In genomic region chr2:98995456-98995855, GRCm38 (mm10) we compare ENCODE assay signal across 23 mouse cellular contexts.
DNase-seq lines count a peak whose midpoint lies in the region; ATAC-seq lines count a peak whose summit lies in the region.
"Had no signal": no experiment of that assay in that cellular context is flagged by ENCODE, and none has a peak within 500 bp of the region (broad histone marks: within the 10 kb centered on the region; RNA-seq: fewer than 3 reads in every experiment).

No protein-coding gene starts in this region.

- H3K36me3 ChIP-seq in forebrain, embryonic 13.5 days (ENCODE audit: poor library complexity, severe bottlenecking) = no peaks in the 10 kb centered on the region
- no peaks in the 10 kb centered on the region for H3K36me3 ChIP-seq in forebrain, embryonic 10.5 days (replicated peaks)
- H3K36me3 ChIP-seq: heart, embryonic 10.5 days; heart, embryonic 15.5 days had no signal

- no peak for DNase-seq in forebrain, embryonic 10.5 days (ENCODE audit: extremely low spot score, low spot score)
- peak; percentile 16 to 22 for DNase-seq in layer of hippocampus, postnatal 10 days (ENCODE audit: low spot score in 2 of 2)
- no peak for DNase-seq in layer of hippocampus, adult 8-10 months (ENCODE audit: low spot score in 2 of 2)
- peak; percentile 49 for DNase-seq in retina, postnatal 1 day
- DNase-seq in retina, embryonic 14.5 days (ENCODE audit: low spot score) = no peak
- no peak for DNase-seq in lung, postnatal 14 days
- DNase-seq: adrenal gland, postnatal 25 days; cerebellum, adult 9-10 months; gastrocnemius, postnatal 14 days; kidney, adult 8-10 months; kidney, postnatal 4 days; liver; lung, adult 2 months; lung, postnatal 10 days; midbrain, embryonic 14.5 days; right cerebral cortex, postnatal 14 days had no signal

- H3K4me3 ChIP-seq in forebrain, embryonic 13.5 days = no peak overlapping the region
- H3K4me3 ChIP-seq in forebrain, embryonic 10.5 days = no peak overlapping the region
- H3K4me3 ChIP-seq: erythroblast, embryonic 14.5 days; heart, embryonic 10.5 days; heart, embryonic 15.5 days had no signal

- H3K9me3 ChIP-seq in forebrain, embryonic 13.5 days (replicated peaks) = no peaks in the 10 kb centered on the region
- no peaks in the 10 kb centered on the region for H3K9me3 ChIP-seq in forebrain, embryonic 10.5 days
- H3K9me3 ChIP-seq: heart, embryonic 10.5 days; heart, embryonic 15.5 days had no signal

- no peak overlapping the region for H3K4me2 ChIP-seq in forebrain, embryonic 13.5 days
- H3K4me2 ChIP-seq: heart, embryonic 15.5 days had no signal

- no peak overlapping the region for H3K27ac ChIP-seq in forebrain, embryonic 13.5 days
- H3K27ac ChIP-seq in forebrain, embryonic 10.5 days = no peak overlapping the region
- H3K27ac ChIP-seq: heart, embryonic 10.5 days; heart, embryonic 15.5 days; kidney, postnatal 0 days; liver, embryonic 14.5 days had no signal

- no peak overlapping the region for H3K9ac ChIP-seq in forebrain, embryonic 13.5 days
- H3K9ac ChIP-seq: heart, embryonic 15.5 days; liver, embryonic 14.5 days had no signal

- H3K27me3 ChIP-seq in forebrain, embryonic 13.5 days = no peaks in the 10 kb centered on the region
- H3K27me3 ChIP-seq in forebrain, embryonic 10.5 days (ENCODE audit: poor library complexity, severe bottlenecking) = no peaks in the 10 kb centered on the region
- H3K27me3 ChIP-seq: heart, embryonic 15.5 days had no signal

- no peaks in the 10 kb centered on the region for H3K4me1 ChIP-seq in forebrain, embryonic 13.5 days
- H3K4me1 ChIP-seq in forebrain, embryonic 10.5 days = no peaks in the 10 kb centered on the region
- H3K4me1 ChIP-seq: heart, embryonic 10.5 days; heart, embryonic 15.5 days had no signal

- WGBS in forebrain, embryonic 13.5 days = 71% methylated on average over 1 of the region's 1 CpGs
- WGBS in forebrain, embryonic 10.5 days = 69% methylated on average over 1 of the region's 1 CpGs

- ATAC-seq in forebrain, embryonic 13.5 days = peak; percentile 53; the same call in 1 of the 2 replicates
- ATAC-seq: intestine, embryonic 16.5 days had no signal

Comparison
In these comparisons a context has a peak if more than half of its experiments do, and no peak if none do; other contexts are left out.
1. DNase-seq: peak in layer of hippocampus, postnatal 10 days (2 of 2) and retina, postnatal 1 day (single experiment); none in forebrain, embryonic 10.5 days (single experiment), layer of hippocampus, adult 8-10 months (0 of 2), retina, embryonic 14.5 days (single experiment) and lung, postnatal 14 days (single experiment).